Mouse (Mus musculus) CH12.LX (cell line): Measurements from ENCODE around the gene Pmm2. TPM values are rescaled to one million over a fixed set of nuclear protein-coding genes. Genes with fewer than 3 reads are reported as not detected.
A peak's percentile ranks its signal among the peaks of the same experiment; 100 is the strongest.

Experiments used
- DNase-seq: peaks from one replicate; pipeline ENCODE4 v3.0.0-alpha.2; 2013; ENCODE audit errors: extremely low read depth
- H3K27ac ChIP-seq: 2 replicates; pipeline ENCODE4 v1.5.1; 2012; ENCODE audit warnings: low read depth, mild to moderate bottlenecking, control low read depth, moderate library complexity; ENCODE audit not compliant: insufficient read depth
- H3K27me3 ChIP-seq: replicated peaks from 2 replicates; pipeline ENCODE3; 2012; ENCODE audit warnings: inconsistent platforms
- H3K36me3 ChIP-seq, 2 experiments: replicated peaks in 1 of 2; 2 replicates each; pipeline versions ENCODE3 to v1.6.1; 2012; ENCODE audit warnings: inconsistent platforms in 1 of 2, low read length in 1 of 2, mild to moderate bottlenecking in 1 of 2, mixed read lengths in 1 of 2, moderate library complexity in 1 of 2; ENCODE audit not compliant: control insufficient read depth in 1 of 2, insufficient read depth in 1 of 2
- H3K4me1 ChIP-seq, 2 experiments: 2 replicates each; pipeline ENCODE4 v1.6.1; 2012; ENCODE audit warnings: inconsistent platforms in 1 of 2, moderate library complexity in 1 of 2; ENCODE audit not compliant: insufficient read depth in 2 of 2, control insufficient read depth in 1 of 2
- H3K4me2 ChIP-seq: 2 replicates; pipeline ENCODE4 v1.6.1; 2012; ENCODE audit warnings: low read depth, mild to moderate bottlenecking, control low read depth; ENCODE audit not compliant: poor library complexity, insufficient read depth, severe bottlenecking
- H3K4me3 ChIP-seq, 3 experiments: fragments of 150-350 bp in 1 of 3; sonication (generic) in 1 of 3; replicated peaks in 1 of 3; 2 replicates each; pipeline versions ENCODE3 to v1.5.1; 2011 to 2012; ENCODE audit warnings: low read depth in 2 of 3, low read length in 2 of 3, mild to moderate bottlenecking in 2 of 3, moderate library complexity in 2 of 3, control low read depth in 1 of 3, improper control_type of control experiment in 1 of 3, inconsistent platforms in 1 of 3, mixed read lengths in 1 of 3; ENCODE audit not compliant: poor library complexity in 1 of 3
- H3K79me2 ChIP-seq: replicated peaks from 2 replicates; pipeline ENCODE4 v1.6.1; 2012; ENCODE audit warnings: mild to moderate bottlenecking, moderate library complexity; ENCODE audit not compliant: control insufficient read depth, poor library complexity, insufficient read depth, severe bottlenecking; ENCODE audit errors: extremely low read depth
- H3K9ac ChIP-seq: 2 replicates; pipeline ENCODE4 v1.6.1; 2012; ENCODE audit warnings: low read depth, mild to moderate bottlenecking, control low read depth, moderate library complexity; ENCODE audit not compliant: insufficient read depth
- H3K9me3 ChIP-seq: replicated peaks from 2 replicates; pipeline ENCODE3; 2012; ENCODE audit warnings: low read length, inconsistent platforms, mixed read lengths
- MAFK ChIP-seq: IDR thresholded peaks from 2 replicates; pipeline ENCODE4 v1.6.1; 2011; ENCODE audit warnings: low read length, improper control_type of control experiment; ENCODE audit not compliant: insufficient replicate concordance
- MXI1 ChIP-seq: IDR thresholded peaks from 2 replicates; pipeline ENCODE4 v1.6.1; 2011; ENCODE audit warnings: mild to moderate bottlenecking, low read depth, low read length, improper control_type of control experiment
- POLR2AphosphoS2 ChIP-seq: IDR thresholded peaks from 2 replicates; pipeline ENCODE4 v1.6.1; 2011; ENCODE audit warnings: low read depth, low read length, improper control_type of control experiment
- dilution Hi-C: fragments of 300-500 bp; cut with MboI; formaldehyde crosslinking; loops from 2 replicates; pipeline ENCODE4 v1.14.3; 2020; ENCODE audit warnings: low sequenced_read_pairs; ENCODE audit not compliant: extremely low pct_unique_long_range_greater_than_20kb, extremely low pct_ligation_motif_present
- in situ Hi-C: fragments of 300-500 bp; cut with MboI; formaldehyde crosslinking; loops from 3 replicates; pipeline ENCODE4 v1.14.3; 2019; ENCODE audit warnings: low sequenced_read_pairs, low pct_ligation_motif_present, low pct_unique_long_range_greater_than_20kb, mixed read lengths
- polyA plus RNA-seq: library from polyadenylated mRNA; unstranded; fragments of >175 nt; gene quantifications from 2 replicates; pipeline ENCODE4 v1.2.1, GENCODE M21; 2012; ENCODE audit warnings: low read depth; ENCODE audit not compliant: insufficient read length
- total RNA-seq, 2 experiments: library from RNA; depleted of rRNA; stranded (reverse); fragments of 300-350 nt in 1 of 2; fragments of >200 nt in 1 of 2; gene quantifications; 2 replicates each; pipeline ENCODE4 v1.2.3; 2012 to 2014

The Pmm2 gene
- total and polyA plus RNA-seq, 3 experiments: 33.1 to 69.4 (median 42.1) TPM

GRCm38 (mm10) chr16:8711998-8712397 is 74.5 kb downstream of the Pmm2 start:
- Histone ChIP-seq H3K79me2 (peaks cover 64% of the 10 kb centered on the region), H3K9me3 (no peaks in the 10 kb centered on the region), H3K36me3 (peaks cover 79 to 97% of the 10 kb centered on the region in 2 experiments), H3K4me3 (no peak overlapping the region), H3K9ac (no peak overlapping the region), H3K27me3 (no peaks in the 10 kb centered on the region), H3K27ac (no peak overlapping the region), H3K4me2 (no peak overlapping the region), H3K4me1 (peaks cover 7 to 46% of the 10 kb centered on the region in 2 experiments)
- dilution Hi-C loops (no loop called here), in situ Hi-C loops (no loop called here)
- no peak for TF ChIP-seq MXI1
- TF ChIP-seq MAFK: no peak
- TF ChIP-seq POLR2AphosphoS2: 0 out of 2 replicates have a peak, but pooled peaks have one; percentile 31
- DNase-seq: no peak

Other genes starting within 250 kb of the Pmm2 start
- not detected in 2 replicates for gene Tmem114, start 212.5 kb upstream of the Pmm2 start, total RNA-seq (2012; rRNA removed)
- not detected in 2 replicates for gene Tmem114, start 212.5 kb upstream of the Pmm2 start, total RNA-seq (2014; rRNA removed)
- not detected in 2 replicates for gene Tmem114, start 212.5 kb upstream of the Pmm2 start, polyA plus RNA-seq
- gene Mettl22, start 166.9 kb upstream of the Pmm2 start, total RNA-seq (2012; rRNA removed): 25.4 and 39.4 TPM in 2 replicates
- gene Mettl22, start 166.9 kb upstream of the Pmm2 start, total RNA-seq (2014; rRNA removed): 48.6 and 64.2 TPM in 2 replicates
- gene Mettl22, start 166.9 kb upstream of the Pmm2 start, polyA plus RNA-seq: 27.5 and 38.8 TPM in 2 replicates
- gene Abat, start 124.2 kb upstream of the Pmm2 start, total RNA-seq (2012; rRNA removed): 0.04 and 0.17 TPM in 2 replicates
- gene Abat, start 124.2 kb upstream of the Pmm2 start, total RNA-seq (2014; rRNA removed): not detected in 2 replicates
- gene Abat, start 124.2 kb upstream of the Pmm2 start, polyA plus RNA-seq: not detected in 2 replicates
- 22.2 and 25.6 TPM in 2 replicates for gene Tmem186, start within 50 bp of the Pmm2 start, total RNA-seq (2012; rRNA removed)
- gene Tmem186, start within 50 bp of the Pmm2 start, total RNA-seq (2014; rRNA removed): 21.5 and 21.9 TPM in 2 replicates
- gene Tmem186, start within 50 bp of the Pmm2 start, polyA plus RNA-seq: 18.1 and 19.7 TPM in 2 replicates
- gene Carhsp1, start 34.5 kb downstream of the Pmm2 start, total RNA-seq (2012; rRNA removed): 26.0 and 28.4 TPM in 2 replicates
- 27.8 and 29.7 TPM in 2 replicates for gene Carhsp1, start 34.5 kb downstream of the Pmm2 start, total RNA-seq (2014; rRNA removed)
- gene Carhsp1, start 34.5 kb downstream of the Pmm2 start, polyA plus RNA-seq: 24.4 and 26.2 TPM in 2 replicates
- not detected in 2 replicates for gene Gm5767, start 43.1 kb downstream of the Pmm2 start, total RNA-seq (2012; rRNA removed)
- gene Gm5767, start 43.1 kb downstream of the Pmm2 start, total RNA-seq (2014; rRNA removed): not detected in 2 replicates
- gene Gm5767, start 43.1 kb downstream of the Pmm2 start, polyA plus RNA-seq: not detected in 2 replicates
- gene Usp7, start 154.6 kb downstream of the Pmm2 start, total RNA-seq (2012; rRNA removed): 113 and 140 TPM in 2 replicates
- 143 and 169 TPM in 2 replicates for gene Usp7, start 154.6 kb downstream of the Pmm2 start, total RNA-seq (2014; rRNA removed)
- gene Usp7, start 154.6 kb downstream of the Pmm2 start, polyA plus RNA-seq: 156 and 169 TPM in 2 replicates
- 27.1 and 30.7 TPM in 2 replicates for gene 1810013L24Rik, start 192.4 kb downstream of the Pmm2 start, total RNA-seq (2012; rRNA removed)
- 30.0 and 32.8 TPM in 2 replicates for gene 1810013L24Rik, start 192.4 kb downstream of the Pmm2 start, total RNA-seq (2014; rRNA removed)
- 44.2 and 47.7 TPM in 2 replicates for gene 1810013L24Rik, start 192.4 kb downstream of the Pmm2 start, polyA plus RNA-seq